Mouse (Mus musculus) ES-Bruce4 (cell line): ENCODE results near the gene Prrc2a. TPM values are rescaled to one million over a fixed set of nuclear protein-coding genes. Genes with fewer than 3 reads are reported as not detected.

Experiments used
- H3K27ac ChIP-seq: 2 replicates; pipeline ENCODE4 v1.5.1; 2012; ENCODE audit warnings: low read length, inconsistent platforms; ENCODE audit not compliant: insufficient read depth
- H3K27me3 ChIP-seq: 2 replicates; pipeline ENCODE4 v1.6.1; 2012; ENCODE audit warnings: mild to moderate bottlenecking, low read length, inconsistent platforms; ENCODE audit not compliant: control insufficient read depth, poor library complexity, insufficient read depth, severe bottlenecking
- H3K36me3 ChIP-seq: 2 replicates; pipeline ENCODE4 v1.6.1; 2012; ENCODE audit warnings: inconsistent platforms, mild to moderate bottlenecking, low read length, moderate library complexity; ENCODE audit not compliant: control insufficient read depth, poor library complexity, insufficient read depth, severe bottlenecking
- H3K4me1 ChIP-seq: one replicate; pipeline ENCODE4 v1.8.1; 2011; ENCODE audit warnings: low read length; ENCODE audit not compliant: control insufficient read depth, insufficient read depth
- H3K4me3 ChIP-seq: 2 replicates; pipeline ENCODE4 v1.5.1; 2011; ENCODE audit warnings: low read depth, mild to moderate bottlenecking, low read length
- H3K9ac ChIP-seq: 2 replicates; pipeline ENCODE4 v1.6.1; 2012; ENCODE audit warnings: low read depth, mild to moderate bottlenecking, inconsistent platforms; ENCODE audit not compliant: poor library complexity, severe bottlenecking
- H3K9me3 ChIP-seq: replicated peaks from 2 replicates; pipeline ENCODE4 v1.6.1; 2012; ENCODE audit warnings: mild to moderate bottlenecking, low read length, inconsistent platforms; ENCODE audit not compliant: control insufficient read depth, poor library complexity, insufficient read depth, severe bottlenecking
- CTCF ChIP-seq: IDR thresholded peaks from one replicate; pipeline ENCODE4 v1.8.1; 2011; ENCODE audit warnings: low read depth, low read length
- EP300 ChIP-seq: IDR thresholded peaks from 2 replicates; pipeline ENCODE4 v1.6.1; 2011; ENCODE audit warnings: low read depth, low read length; ENCODE audit not compliant: insufficient read depth
- POLR2A ChIP-seq: IDR thresholded peaks from one replicate; pipeline ENCODE4 v1.8.1; 2011; ENCODE audit warnings: low read length; ENCODE audit not compliant: insufficient read depth
- polyA plus RNA-seq: library from polyadenylated mRNA; stranded (reverse); fragments of >200 nt; gene quantifications from 2 replicates; pipeline ENCODE4 v1.2.4, GENCODE M21; 2011; ENCODE audit warnings: low read depth; ENCODE audit not compliant: missing spikeins, insufficient read depth, insufficient read length

Gene Prrc2a
- polyA plus RNA-seq, 1 experiment, result 236 TPM

DNA sequence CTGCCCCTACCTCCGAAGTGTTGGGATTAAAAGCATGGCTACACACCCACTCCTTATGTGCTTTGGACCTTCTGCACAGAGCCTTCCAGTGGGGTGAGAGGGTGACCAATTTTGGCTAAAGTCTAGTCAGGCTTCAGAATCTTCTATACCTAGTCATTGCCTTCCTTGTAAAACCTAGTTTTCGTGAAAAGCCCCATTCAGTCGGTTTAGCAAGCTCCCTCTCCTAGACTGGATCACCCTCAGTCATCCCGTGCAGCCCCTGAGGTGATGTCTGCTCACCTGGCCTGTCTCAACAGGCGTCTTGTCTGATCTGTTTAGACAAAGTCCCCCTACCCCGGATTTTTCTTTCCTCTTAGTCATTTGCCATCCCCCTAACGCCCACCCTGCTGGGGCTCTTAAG is 33.3 kb upstream of the Prrc2a start:
- Histone ChIP-seq H3K36me3 (no peaks in the 10 kb centered on the region), H3K9ac (no peak overlapping the region), H3K4me1 (no peaks in the 10 kb centered on the region), H3K27ac (no peak overlapping the region), H3K9me3 (no peaks in the 10 kb centered on the region), H3K27me3 (no peaks in the 10 kb centered on the region), H3K4me3 (no peak overlapping the region)
- TF ChIP-seq CTCF (no peak), POLR2A (no peak), EP300 (no peak)

DNA sequence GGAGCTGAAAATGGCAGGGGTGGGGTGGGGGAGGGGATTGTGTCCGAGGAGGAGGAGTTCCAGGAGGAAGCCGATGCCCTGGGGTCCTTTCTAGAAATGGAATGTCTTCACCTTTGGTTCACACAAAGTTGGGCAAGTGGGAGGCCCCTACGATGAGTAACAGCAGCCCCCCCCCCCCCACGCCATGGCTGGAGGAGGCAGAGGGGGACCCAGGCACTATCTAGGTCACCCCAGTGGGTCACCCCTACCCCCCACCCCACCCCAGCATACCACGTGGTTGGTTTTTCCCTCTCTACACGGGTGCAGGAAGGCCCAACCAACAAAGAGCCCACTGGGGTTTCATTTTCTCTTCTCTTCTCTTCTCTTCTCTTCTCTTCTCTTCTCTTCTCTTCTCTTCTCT is 32.4 kb upstream of the Prrc2a start:
- Histone ChIP-seq H3K27me3 (no peaks in the 10 kb centered on the region), H3K4me1 (no peaks in the 10 kb centered on the region), H3K9me3 (no peaks in the 10 kb centered on the region), H3K36me3 (no peaks in the 10 kb centered on the region), H3K9ac (no peak overlapping the region), H3K27ac (no peak overlapping the region), H3K4me3 (no peak overlapping the region)
- no peak for TF ChIP-seq POLR2A
- no peak for TF ChIP-seq CTCF
- no peak for TF ChIP-seq EP300

DNA sequence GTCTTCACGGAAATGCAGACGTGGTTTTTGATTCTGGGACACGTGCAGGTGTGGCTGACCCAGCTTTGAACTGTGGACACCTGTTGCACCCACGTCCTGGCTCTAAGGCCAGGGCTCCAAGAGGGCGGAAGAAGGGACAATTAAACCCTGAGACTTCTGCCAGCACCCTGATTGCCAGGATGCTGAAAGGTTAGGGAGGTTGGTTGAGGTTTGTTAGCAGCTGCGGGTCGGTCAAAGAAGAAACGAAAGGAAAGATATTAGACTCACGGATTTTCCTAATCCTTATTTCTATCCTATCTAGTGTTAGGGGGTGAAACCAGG is 31.6 kb upstream of the Prrc2a start:
- H3K4me1 ChIP-seq, result no peaks in the 10 kb centered on the region
- H3K9me3 ChIP-seq, result no peaks in the 10 kb centered on the region
- no peaks in the 10 kb centered on the region for H3K36me3 ChIP-seq
- H3K4me3 ChIP-seq, result peak overlapping the region; percentile 70; the same call in 1 of the 2 replicates
- no peak overlapping the region for H3K27ac ChIP-seq
- no peak for TF ChIP-seq CTCF
- no peak for TF ChIP-seq POLR2A
- no peak for TF ChIP-seq EP300
- H3K9ac ChIP-seq, result peak overlapping the region; percentile 22; the same call in 1 of the 2 replicates
- no peaks in the 10 kb centered on the region for H3K27me3 ChIP-seq

DNA sequence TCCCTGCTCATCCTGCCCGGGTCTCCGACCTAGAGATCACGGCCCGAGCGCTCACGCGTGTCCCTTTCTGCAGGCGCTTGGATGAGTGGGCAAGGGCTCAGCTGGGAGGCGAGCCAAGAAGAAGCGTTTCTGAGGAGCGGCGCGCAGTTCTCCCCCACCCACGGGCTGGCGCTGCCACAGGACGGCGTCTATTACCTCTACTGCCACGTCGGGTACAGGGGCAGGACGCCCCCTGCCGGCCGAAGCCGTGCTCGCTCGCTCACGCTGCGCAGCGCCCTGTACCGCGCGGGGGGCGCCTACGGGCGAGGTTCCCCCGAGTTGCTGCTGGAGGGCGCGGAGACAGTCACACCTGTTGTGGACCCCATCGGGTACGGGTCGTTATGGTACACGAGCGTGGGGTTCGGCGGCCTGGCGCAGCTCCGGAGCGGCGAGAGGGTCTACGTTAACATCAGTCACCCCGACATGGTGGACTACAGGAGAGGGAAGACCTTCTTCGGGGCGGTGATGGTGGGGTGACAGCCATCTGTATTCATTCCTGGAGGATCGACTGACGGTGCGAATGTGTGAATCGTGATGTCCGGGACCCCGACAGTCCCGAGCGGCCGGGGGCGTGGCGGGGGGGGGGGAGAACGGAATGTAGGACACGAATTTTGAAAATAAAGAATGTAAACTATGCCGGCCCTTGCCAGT is 31.1 kb upstream of the Prrc2a start:
- Histone ChIP-seq H3K27me3 (no peaks in the 10 kb centered on the region), H3K9ac (peak overlapping the region; percentile 22; the same call in 1 of the 2 replicates), H3K4me3 (peak overlapping the region; percentile 70), H3K36me3 (no peaks in the 10 kb centered on the region), H3K9me3 (no peaks in the 10 kb centered on the region), H3K27ac (no peak overlapping the region), H3K4me1 (no peaks in the 10 kb centered on the region)
- TF ChIP-seq EP300 (no peak), CTCF (peak; percentile 90)

- H3K9ac ChIP-seq, result no peak overlapping the region
- no peak overlapping the region for H3K27ac ChIP-seq
- no peaks in the 10 kb centered on the region for H3K4me1 ChIP-seq
- no peaks in the 10 kb centered on the region for H3K27me3 ChIP-seq
- no peaks in the 10 kb centered on the region for H3K9me3 ChIP-seq
- peak overlapping the region; percentile 49 for H3K4me3 ChIP-seq
- TF ChIP-seq CTCF (no peak), POLR2A (no peak), EP300 (no peak)
- no peaks in the 10 kb centered on the region for H3K36me3 ChIP-seq
Measured at GRCm38 (mm10) chr17:35194844-35195630, 30.3 kb upstream of the Prrc2a start.

DNA sequence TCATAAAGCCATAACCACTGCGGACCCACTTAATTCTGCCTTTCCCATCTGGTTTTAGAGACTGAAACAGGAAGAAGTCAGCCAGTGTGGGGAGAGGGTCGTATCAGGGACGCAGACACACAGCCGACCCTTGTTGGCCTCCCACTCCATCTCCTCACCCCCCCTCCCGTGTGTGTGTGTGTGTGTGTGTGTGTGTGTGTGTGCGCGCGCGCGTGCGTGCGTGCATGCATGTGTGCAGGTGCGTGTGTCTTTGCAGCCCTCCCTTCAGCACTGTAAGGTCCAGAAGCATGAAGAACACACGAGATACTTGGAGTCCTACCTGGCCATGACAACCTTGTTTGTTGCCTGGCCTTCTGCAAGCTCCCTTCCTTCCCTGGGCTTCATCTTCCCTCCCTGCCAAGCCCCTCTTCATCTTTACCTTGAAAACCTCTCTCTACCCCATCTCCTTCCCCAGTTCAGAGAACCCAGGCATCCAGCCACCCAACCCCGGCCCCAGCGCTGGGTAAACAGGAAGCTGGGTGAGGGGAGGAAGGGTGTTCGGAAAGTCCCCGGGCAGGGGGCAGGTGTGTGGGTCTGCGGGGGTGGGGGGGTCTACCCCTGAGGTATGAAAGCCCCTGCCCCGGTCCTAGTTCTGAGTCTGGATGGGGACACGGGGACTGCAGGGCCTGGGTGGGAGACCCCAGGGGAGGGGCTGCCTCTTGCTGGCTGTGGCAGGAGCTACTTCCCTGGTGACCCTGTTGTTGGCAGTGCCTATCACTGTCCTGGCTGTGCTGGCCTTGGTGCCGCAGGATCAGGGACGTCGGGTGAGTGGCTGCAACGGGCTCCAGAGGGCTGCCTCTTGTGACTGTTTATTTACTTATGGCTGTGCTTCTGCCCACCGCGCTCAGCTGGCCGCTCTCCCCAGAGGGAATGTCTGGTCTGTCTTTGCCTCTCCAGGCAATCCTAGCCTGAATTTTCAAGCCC is 29.5 kb upstream of the Prrc2a start, which contains the start of gene Ltb:
TSS of gene Ltb (plus strand) at position 559 of the 963 bp plus-strand sequence.
- Histone ChIP-seq H3K9ac (no peak within 1 kb of the TSS), H3K36me3 (no peaks in the 10 kb centered on the region), H3K4me3 (peak within 1 kb of the TSS; percentile 49; the same call in 1 of the 2 replicates), H3K27me3 (no peaks in the 10 kb centered on the region), H3K27ac (no peak within 1 kb of the TSS), H3K4me1 (no peaks in the 10 kb centered on the region), H3K9me3 (no peaks in the 10 kb centered on the region)
- TF ChIP-seq POLR2A (no peak), EP300 (no peak), CTCF (no peak)
